Mouse (Mus musculus) mouse embryonic stem cell (cell line): ENCODE measurements at regions not wholly inside any gene's neighbourhood (a gene's known extent, or its start where the extent isn't known, plus 50 kb on each side); places are given as distances from the start of the nearest gene placed in this dataset.

ENCODE experiments used
- in situ Hi-C, 2 experiments: fragments of 300-500 bp; cut with MboI; formaldehyde crosslinking; loops; 1 replicate in 1 of 2; 3 replicates in 1 of 2; pipeline ENCODE4 v1.14.3; 2019 to 2020; ENCODE audit warnings: low sequenced_read_pairs in 2 of 2, low pct_unique_long_range_greater_than_20kb in 1 of 2, mixed read lengths in 1 of 2; ENCODE audit not compliant: unreplicated experiment in 1 of 2

DNA sequence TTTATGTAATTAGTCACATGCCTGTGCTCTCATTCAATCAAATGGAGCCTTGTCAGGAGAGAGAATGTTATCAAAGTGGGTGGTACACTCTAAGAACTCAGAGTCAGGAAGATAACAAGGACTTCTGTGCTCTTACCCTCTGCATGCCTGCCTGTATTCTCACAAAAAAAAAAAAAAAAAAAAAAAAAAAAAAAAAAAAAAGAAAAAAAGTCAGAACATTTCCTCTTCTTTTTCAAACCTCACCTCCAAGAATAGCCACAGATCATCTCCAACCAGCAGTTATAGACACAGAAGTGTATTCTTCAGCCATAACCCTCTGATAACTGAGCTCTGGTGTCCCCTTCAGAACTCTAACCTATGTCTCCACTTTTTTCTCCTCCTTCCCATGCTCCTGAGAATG is 77.5 kb downstream of the Abo start:
- in situ Hi-C loops: no loop called here

DNA sequence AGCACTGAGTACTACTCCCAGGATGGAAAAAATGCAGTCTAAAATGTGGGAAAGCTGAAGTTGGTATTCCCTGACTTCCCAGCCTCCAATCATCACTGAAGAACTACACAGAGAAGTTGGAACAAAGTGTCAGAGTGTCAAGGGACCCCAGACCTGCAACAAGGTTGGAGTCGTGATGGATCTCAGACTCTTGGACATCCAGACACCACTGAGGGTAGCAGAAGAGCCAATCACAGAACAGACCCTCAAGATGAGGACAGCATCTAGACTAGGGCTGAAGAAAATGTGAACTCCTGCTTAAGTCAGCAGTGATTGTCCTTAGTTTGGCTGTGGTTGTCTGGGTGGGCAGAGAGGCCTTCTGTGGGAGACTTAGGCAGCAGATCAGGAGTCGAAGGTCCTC is 87.8 kb downstream of the Abo start:
- in situ Hi-C loops: no loop called here

DNA sequence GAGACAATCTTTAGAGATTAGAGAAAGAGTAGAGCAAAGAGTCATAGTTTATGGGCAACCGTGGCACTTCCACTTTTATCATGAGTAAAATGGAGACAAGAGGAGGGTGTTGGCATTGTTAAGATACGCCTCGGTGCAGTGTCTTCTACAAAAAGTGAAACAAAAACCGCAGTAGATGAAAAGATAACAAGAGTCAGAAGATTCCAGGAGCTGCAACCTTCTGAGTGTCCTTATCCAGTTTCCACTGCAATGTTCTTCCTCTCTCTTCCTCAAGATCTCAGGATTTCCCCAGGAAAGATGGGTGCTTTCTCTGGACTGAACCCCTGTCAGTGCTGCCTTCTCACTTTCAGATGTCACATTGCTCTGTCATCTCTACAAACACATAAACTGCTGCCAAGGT is 82.3 kb upstream of the Lcn4 start:
- in situ Hi-C loops: no loop called here

DNA sequence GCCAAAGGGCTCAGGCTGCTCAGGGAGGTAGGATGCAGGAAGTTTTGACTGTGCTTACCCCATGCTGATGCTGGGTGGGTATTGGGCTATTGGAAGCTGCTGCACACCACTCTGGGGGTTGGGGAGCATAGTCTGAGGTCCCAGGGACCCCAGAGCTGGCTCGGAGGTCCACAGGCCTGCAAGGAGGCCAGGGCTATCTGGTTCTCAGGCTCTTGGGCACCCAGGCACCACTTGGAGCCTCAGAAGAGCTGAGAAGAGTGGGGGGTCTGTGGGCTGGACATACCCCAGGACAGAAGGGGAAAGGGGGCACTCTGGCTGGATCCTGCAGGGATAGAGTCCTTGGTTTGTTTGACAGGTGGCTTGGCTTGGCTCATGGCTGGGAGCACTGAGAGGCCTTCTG is 80.8 kb upstream of the Lcn4 start:
- in situ Hi-C loops: no loop called here

DNA sequence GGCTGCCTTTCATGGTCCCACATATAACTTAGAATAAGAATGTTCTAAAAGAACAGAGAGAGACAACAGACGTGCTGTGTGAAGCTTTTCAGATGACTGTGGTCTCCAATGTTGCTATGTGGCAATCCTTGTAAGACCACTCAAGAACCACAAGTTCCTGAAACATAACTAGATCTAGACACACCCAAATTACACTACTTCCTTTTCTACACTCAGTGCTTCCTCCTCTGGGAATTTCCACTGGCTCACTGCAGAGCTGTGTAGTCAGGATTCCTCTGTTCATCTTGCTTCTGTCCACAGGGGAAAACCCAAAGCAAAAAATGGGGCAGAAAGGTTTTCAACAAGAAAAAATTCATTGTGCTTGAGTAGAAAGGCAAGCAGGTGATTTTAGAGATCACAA is 73.3 kb upstream of the Lcn4 start:
- in situ Hi-C loops: no loop called here

DNA sequence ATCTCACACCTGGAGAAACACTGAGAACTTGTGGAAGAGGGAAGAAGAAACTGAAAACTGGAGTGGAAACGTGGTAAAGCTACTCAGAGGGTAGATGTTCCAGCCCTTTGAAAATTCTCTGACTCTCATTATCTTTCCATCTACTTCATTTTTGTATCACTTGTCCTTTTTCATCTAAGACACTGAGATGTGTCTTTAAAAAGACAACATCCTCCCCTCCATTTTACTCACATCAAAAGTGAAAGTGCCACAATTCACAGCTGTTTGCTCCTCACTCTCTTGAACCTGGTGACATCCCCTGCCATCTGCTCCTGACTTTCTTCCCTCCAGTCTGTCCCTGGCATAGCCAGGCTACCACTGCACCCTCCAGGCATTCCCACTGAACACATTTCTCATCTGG is 67.8 kb upstream of the Lcn4 start:
- in situ Hi-C loops: loop anchor here in 1 of 2 experiments (5.0 kb wide), 1 partner anchor 73 kb away; no protein-coding TSS in a partner anchor

DNA sequence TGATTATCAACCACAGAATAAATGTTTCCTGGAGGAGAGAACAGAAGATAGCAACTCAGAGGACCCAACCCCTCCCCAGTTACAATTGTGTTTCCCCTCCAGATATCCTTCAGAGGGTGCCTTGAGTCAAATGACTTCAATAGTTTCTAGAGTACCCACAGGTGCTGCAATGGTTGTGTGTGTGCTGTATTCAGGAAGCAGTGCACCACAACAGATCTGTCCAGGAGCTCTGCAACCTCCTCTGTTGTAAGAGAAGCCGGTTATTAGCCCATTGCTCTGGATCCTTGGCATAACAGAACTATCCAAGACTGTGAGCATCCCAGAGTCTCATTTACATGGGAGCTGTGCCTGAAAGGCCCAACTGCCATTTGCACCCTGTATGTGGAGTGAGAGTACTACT is 66.6 kb upstream of the Lcn4 start:
- in situ Hi-C loops: loop anchor here in 1 of 2 experiments (5.0 kb wide), 1 partner anchor 75 kb away; no protein-coding TSS in a partner anchor
